Mouse (Mus musculus): ENCODE results near the gene Adgrl3. TPM values are rescaled to one million over a fixed set of nuclear protein-coding genes. Genes with fewer than 3 reads are reported as not detected.

Adgrl3 gene
- polyA plus RNA-seq, 1 experiment from 2014 or later: 18.8 TPM

DNA sequence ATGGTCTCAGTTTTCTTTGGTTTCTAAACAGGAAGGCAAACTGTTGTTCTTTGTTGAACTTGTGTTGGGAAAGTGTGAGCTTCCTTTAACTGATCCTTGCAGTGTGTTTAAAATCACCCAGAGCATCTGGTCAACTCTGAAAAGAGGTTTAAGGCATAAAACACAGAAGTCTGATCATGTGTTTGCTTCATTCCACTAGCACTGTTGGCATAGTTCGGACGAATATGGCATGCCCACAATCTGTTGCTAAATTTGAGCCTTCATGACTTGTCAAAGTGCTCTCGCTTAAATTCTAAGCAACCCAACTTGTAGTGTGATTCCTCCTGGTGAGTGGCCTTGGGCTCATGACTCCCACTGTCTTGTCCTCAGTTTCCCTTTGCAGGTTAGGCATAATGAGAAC, 249.8 kb downstream of the Adgrl3 start:
- Histone ChIP-seq H3K27me3 (ENCODE audit: control insufficient read depth, insufficient read depth, low read length) (no peaks in the 10 kb centered on the region), H3K4me1 (ENCODE audit: control insufficient read depth, insufficient read depth, low read length) (no peaks in the 10 kb centered on the region), H3K36me3 (replicated peaks; ENCODE audit: control insufficient read depth, insufficient read depth, low read depth, low read length) (no peaks in the 10 kb centered on the region), H3K4me2 (ENCODE audit: low read depth, low read length) (no peak overlapping the region), H3K27ac (replicated peaks; ENCODE audit: low read depth, low read length) (no peak overlapping the region), H3K9ac (replicated peaks; ENCODE audit: low read length) (no peak overlapping the region), H3K4me3 (ENCODE audit: low read depth, low read length) (no peak overlapping the region), H3K9me3 (replicated peaks; ENCODE audit: control insufficient read depth, low read length) (no peaks in the 10 kb centered on the region)
- ATAC-seq (replicated peaks; ENCODE audit: insufficient number of reproducible peaks, low FRiP score, low TSS enrichment, low read depth): no peak
- no peak for DNase-seq (ENCODE audit: low spot score)
- WGBS: 86% methylated on average over 3 of the region's 3 CpGs

DNA sequence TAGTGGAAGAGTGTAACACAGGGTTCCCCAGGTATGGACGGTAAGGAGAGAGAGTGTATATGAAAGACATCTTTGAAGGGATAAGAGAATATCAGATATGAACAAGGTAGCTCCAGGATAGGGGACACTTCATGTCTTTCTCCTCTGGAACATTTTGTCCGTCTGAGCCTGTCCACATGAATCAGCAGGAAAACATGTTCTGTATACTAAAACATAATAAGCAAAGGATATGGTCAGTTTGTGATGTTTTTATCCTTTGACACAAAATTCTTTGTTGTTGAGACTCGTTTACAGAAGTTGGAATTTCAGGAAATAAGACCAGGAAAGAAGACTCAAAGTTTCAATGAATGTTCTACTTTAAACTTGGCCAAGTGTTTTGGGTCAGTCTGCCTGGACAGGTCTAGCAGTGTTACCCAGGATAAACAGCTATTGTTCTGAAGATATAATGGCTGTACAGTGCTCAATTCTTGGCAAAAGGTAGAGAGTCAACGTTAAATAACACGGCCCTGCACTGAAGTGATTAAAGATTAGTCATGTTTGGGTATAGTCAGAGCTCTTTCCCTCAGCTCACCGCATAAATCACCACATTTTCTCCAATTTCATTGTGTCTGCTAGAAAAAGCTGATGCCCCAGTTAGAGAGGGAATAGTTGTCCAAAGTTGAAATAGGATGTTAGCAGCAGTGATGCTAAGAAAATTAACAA, 255.6 kb downstream of the Adgrl3 start:
- H3K9me3 ChIP-seq (replicated peaks; ENCODE audit: control insufficient read depth, low read length): no peaks in the 10 kb centered on the region
- DNase-seq (ENCODE audit: low spot score) (no peak), ATAC-seq (replicated peaks; ENCODE audit: insufficient number of reproducible peaks, low FRiP score, low TSS enrichment, low read depth) (no peak)
- H3K27me3 ChIP-seq (ENCODE audit: control insufficient read depth, insufficient read depth, low read length): no peaks in the 10 kb centered on the region
- WGBS: 67% methylated on average over 6 of the region's 6 CpGs
- no peak overlapping the region for H3K4me3 ChIP-seq (ENCODE audit: low read depth, low read length)
- no peak overlapping the region for H3K27ac ChIP-seq (replicated peaks; ENCODE audit: low read depth, low read length)
- H3K4me1 ChIP-seq (ENCODE audit: control insufficient read depth, insufficient read depth, low read length): no peaks in the 10 kb centered on the region
- H3K4me2 ChIP-seq (ENCODE audit: low read depth, low read length): no peak overlapping the region
- H3K36me3 ChIP-seq (replicated peaks; ENCODE audit: control insufficient read depth, insufficient read depth, low read depth, low read length): no peaks in the 10 kb centered on the region
- no peak overlapping the region for H3K9ac ChIP-seq (replicated peaks; ENCODE audit: low read length)

DNA sequence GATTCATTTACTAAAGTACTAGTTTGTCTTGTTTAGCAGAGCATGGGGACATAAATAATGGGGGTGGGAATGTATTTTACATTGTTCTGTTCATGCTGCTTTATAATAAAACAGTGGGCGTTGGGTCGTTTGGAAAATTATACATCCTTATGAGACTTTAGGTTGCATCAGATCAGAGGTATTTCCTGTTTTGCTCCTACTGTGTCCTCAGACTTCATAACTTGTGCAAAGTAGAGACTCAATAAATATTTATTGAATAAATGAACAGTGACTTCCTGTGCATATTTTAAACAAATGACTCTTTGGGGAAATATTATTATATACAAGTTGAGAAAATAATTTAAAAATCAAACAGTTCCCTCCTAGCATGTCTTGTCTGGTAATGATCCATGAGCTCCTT, 259.3 kb downstream of the Adgrl3 start:
- H3K4me2 ChIP-seq (ENCODE audit: low read depth, low read length): no peak overlapping the region
- H3K36me3 ChIP-seq (replicated peaks; ENCODE audit: control insufficient read depth, insufficient read depth, low read depth, low read length): no peaks in the 10 kb centered on the region
- no peak overlapping the region for H3K9ac ChIP-seq (replicated peaks; ENCODE audit: low read length)
- no peak for ATAC-seq (replicated peaks; ENCODE audit: insufficient number of reproducible peaks, low FRiP score, low TSS enrichment, low read depth)
- no peak overlapping the region for H3K27ac ChIP-seq (replicated peaks; ENCODE audit: low read depth, low read length)
- H3K9me3 ChIP-seq (replicated peaks; ENCODE audit: control insufficient read depth, low read length): no peaks in the 10 kb centered on the region
- no peaks in the 10 kb centered on the region for H3K27me3 ChIP-seq (ENCODE audit: control insufficient read depth, insufficient read depth, low read length)
- no peaks in the 10 kb centered on the region for H3K4me1 ChIP-seq (ENCODE audit: control insufficient read depth, insufficient read depth, low read length)
- WGBS: 77% methylated on average over 2 of the region's 2 CpGs
- no peak for DNase-seq (ENCODE audit: low spot score)
- no peak overlapping the region for H3K4me3 ChIP-seq (ENCODE audit: low read depth, low read length)

DNA sequence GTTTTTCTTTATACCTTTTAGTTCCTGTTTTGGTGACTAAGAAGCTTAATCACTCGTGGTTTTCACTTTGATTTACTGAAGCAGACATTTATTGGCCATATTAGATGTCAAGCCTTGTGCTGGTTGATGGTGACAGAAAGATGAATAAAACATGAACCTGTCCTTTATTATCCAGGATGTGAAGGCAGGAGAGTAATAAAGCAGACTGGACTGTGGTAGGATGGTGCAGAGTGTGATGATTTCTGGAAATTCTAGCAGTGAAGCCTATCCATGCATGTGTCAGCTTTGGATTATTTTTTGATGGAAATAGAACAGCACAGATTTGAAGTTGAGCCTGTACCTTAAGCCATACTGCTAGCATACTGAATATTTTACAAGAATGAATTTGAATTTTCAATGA, 265.7 kb downstream of the Adgrl3 start:
- WGBS: 54% methylated on average over 1 of the region's 1 CpGs
- ATAC-seq (replicated peaks; ENCODE audit: insufficient number of reproducible peaks, low FRiP score, low TSS enrichment, low read depth) (no peak), DNase-seq (ENCODE audit: low spot score) (no peak)
- no peak overlapping the region for H3K9ac ChIP-seq (replicated peaks; ENCODE audit: low read length)
- H3K4me2 ChIP-seq (ENCODE audit: low read depth, low read length): no peak overlapping the region
- H3K9me3 ChIP-seq (replicated peaks; ENCODE audit: control insufficient read depth, low read length): no peaks in the 10 kb centered on the region
- H3K27ac ChIP-seq (replicated peaks; ENCODE audit: low read depth, low read length): no peak overlapping the region
- no peak overlapping the region for H3K4me3 ChIP-seq (ENCODE audit: low read depth, low read length)
- H3K36me3 ChIP-seq (replicated peaks; ENCODE audit: control insufficient read depth, insufficient read depth, low read depth, low read length): no peaks in the 10 kb centered on the region
- H3K27me3 ChIP-seq (ENCODE audit: control insufficient read depth, insufficient read depth, low read length): no peaks in the 10 kb centered on the region
- H3K4me1 ChIP-seq (ENCODE audit: control insufficient read depth, insufficient read depth, low read length): no peaks in the 10 kb centered on the region

DNA sequence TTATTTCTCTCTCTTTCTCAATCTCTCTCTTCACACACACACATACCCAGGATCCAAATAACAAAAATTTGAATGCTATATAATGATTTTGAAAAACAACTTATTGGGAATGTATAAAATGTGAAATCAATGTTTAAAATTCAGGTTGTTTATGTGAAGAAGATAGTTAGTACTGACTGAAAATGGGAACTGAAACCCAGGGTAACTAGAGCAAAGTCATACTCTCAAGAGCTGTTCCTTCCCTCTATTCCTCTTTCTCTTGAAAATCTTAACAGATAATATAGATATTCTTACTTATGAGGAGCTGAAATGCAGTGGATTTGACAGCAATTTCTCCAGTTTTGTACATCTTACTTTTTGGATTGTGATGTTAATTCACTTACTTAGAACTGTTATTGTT, 281.9 kb downstream of the Adgrl3 start:
- no peaks in the 10 kb centered on the region for H3K27me3 ChIP-seq (ENCODE audit: control insufficient read depth, insufficient read depth, low read length)
- no peaks in the 10 kb centered on the region for H3K36me3 ChIP-seq (replicated peaks; ENCODE audit: control insufficient read depth, insufficient read depth, low read depth, low read length)
- H3K4me1 ChIP-seq (ENCODE audit: control insufficient read depth, insufficient read depth, low read length): no peaks in the 10 kb centered on the region
- H3K27ac ChIP-seq (replicated peaks; ENCODE audit: low read depth, low read length): no peak overlapping the region
- H3K4me3 ChIP-seq (ENCODE audit: low read depth, low read length): no peak overlapping the region
- no peaks in the 10 kb centered on the region for H3K9me3 ChIP-seq (replicated peaks; ENCODE audit: control insufficient read depth, low read length)
- no peak for ATAC-seq (replicated peaks; ENCODE audit: insufficient number of reproducible peaks, low FRiP score, low TSS enrichment, low read depth)
- DNase-seq (ENCODE audit: low spot score): no peak
- H3K4me2 ChIP-seq (ENCODE audit: low read depth, low read length): no peak overlapping the region
- no peak overlapping the region for H3K9ac ChIP-seq (replicated peaks; ENCODE audit: low read length)

DNA sequence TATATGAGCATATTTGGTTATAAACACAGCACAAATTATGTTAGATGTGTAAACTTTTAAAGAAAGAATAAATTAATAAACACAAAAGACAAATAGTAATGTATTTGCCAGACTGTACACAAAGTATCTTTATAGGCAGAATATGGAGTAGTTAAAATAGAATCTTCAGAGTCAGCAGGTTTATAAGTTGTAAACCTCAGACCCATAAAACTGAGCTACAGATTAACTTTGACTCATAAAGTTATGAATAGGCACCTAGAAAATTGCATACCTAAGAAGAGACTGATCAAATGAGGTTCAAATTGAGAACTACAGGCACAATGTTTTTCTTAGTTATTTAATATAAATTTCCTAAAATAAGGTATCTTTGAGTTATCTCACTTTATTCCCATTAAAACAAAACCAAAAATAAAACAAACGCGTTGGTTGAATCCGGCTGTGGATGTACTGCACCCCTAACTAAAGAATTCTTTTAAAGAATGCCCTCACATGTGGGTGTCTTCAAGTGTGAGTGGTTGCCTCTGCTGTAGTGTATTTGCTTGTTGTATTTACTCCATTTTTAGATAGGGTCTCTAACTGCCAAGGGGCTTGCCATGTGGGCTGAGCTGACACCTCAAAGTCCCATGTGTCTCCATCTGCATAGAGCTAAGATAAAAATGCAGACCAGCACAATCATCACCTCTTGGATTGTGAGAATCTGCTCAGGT, 297.6 kb downstream of the Adgrl3 start:
- H3K4me1 ChIP-seq (ENCODE audit: control insufficient read depth, insufficient read depth, low read length): no peaks in the 10 kb centered on the region
- no peak overlapping the region for H3K4me3 ChIP-seq (ENCODE audit: low read depth, low read length)
- no peak for DNase-seq (ENCODE audit: low spot score)
- no peak for ATAC-seq (replicated peaks; ENCODE audit: insufficient number of reproducible peaks, low FRiP score, low TSS enrichment, low read depth)
- H3K27me3 ChIP-seq (ENCODE audit: control insufficient read depth, insufficient read depth, low read length): no peaks in the 10 kb centered on the region
- H3K36me3 ChIP-seq (replicated peaks; ENCODE audit: control insufficient read depth, insufficient read depth, low read depth, low read length): no peaks in the 10 kb centered on the region
- WGBS: 95% methylated on average over 3 of the region's 3 CpGs
- H3K9ac ChIP-seq (replicated peaks; ENCODE audit: low read length): no peak overlapping the region
- H3K9me3 ChIP-seq (replicated peaks; ENCODE audit: control insufficient read depth, low read length): no peaks in the 10 kb centered on the region
- H3K4me2 ChIP-seq (ENCODE audit: low read depth, low read length): no peak overlapping the region
- H3K27ac ChIP-seq (replicated peaks; ENCODE audit: low read depth, low read length): no peak overlapping the region

DNA sequence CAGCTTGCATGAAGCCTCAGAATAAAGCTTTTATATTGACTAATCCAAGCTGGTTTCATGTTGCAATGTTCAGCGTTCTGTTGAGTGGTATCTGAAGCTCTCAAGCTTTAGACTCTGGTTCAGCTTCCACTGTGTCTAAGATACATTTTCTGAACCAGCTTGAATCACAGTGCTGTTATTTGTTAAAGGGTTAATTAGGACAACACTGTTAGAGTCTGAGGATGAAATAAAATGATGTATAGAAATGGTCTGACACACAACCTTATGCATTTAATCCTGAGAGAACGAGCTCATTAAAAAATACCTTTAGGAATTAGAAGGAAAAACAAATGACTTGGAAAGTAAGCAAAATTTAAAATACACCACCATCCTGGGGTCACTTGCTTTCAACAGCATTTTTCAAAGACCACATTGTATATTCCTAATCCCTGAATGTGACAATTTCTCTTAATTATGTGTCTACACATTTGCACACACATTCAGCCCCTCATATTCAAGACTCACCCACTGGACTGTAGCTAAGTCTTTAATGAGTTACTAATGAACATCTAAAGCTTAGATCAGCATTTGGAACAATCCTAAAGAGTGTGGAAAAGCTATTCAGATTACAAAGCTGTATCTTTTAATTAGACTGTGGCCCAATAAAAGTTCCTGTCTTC, 301.5 kb downstream of the Adgrl3 start:
- Histone ChIP-seq H3K36me3 (replicated peaks; ENCODE audit: control insufficient read depth, insufficient read depth, low read depth, low read length) (no peaks in the 10 kb centered on the region), H3K4me1 (ENCODE audit: control insufficient read depth, insufficient read depth, low read length) (no peaks in the 10 kb centered on the region), H3K27ac (replicated peaks; ENCODE audit: low read depth, low read length) (no peak overlapping the region), H3K4me3 (ENCODE audit: low read depth, low read length) (no peak overlapping the region), H3K27me3 (ENCODE audit: control insufficient read depth, insufficient read depth, low read length) (no peaks in the 10 kb centered on the region), H3K9ac (replicated peaks; ENCODE audit: low read length) (no peak overlapping the region), H3K4me2 (ENCODE audit: low read depth, low read length) (no peak overlapping the region), H3K9me3 (replicated peaks; ENCODE audit: control insufficient read depth, low read length) (no peaks in the 10 kb centered on the region)
- DNase-seq (ENCODE audit: low spot score) (no peak), ATAC-seq (replicated peaks; ENCODE audit: insufficient number of reproducible peaks, low FRiP score, low TSS enrichment, low read depth) (no peak)
- WGBS: 66% methylated on average over 2 of the region's 2 CpGs

DNA sequence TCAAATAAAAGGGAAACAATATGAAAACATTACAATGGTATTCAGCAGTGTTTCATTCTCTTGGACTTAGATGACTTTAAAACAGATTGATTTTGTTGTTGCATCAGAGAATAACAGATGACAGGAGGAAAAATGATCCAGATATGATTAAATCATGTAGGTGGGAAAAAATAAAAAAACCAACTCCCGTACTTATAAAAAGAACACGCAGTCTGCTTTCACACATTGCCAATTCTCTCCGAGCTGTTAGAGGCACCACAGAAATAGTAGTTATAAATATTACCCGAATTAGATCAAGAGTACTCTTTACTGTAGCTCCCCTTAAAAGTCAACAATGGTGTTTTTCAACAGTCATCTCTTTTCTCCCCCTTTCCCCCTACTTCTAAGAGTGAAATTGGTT, 302.1 kb downstream of the Adgrl3 start:
- 90% methylated on average over 4 of the region's 4 CpGs for WGBS
- no peak overlapping the region for H3K27ac ChIP-seq (replicated peaks; ENCODE audit: low read depth, low read length)
- no peaks in the 10 kb centered on the region for H3K9me3 ChIP-seq (replicated peaks; ENCODE audit: control insufficient read depth, low read length)
- no peaks in the 10 kb centered on the region for H3K36me3 ChIP-seq (replicated peaks; ENCODE audit: control insufficient read depth, insufficient read depth, low read depth, low read length)
- no peak for ATAC-seq (replicated peaks; ENCODE audit: insufficient number of reproducible peaks, low FRiP score, low TSS enrichment, low read depth)
- no peak for DNase-seq (ENCODE audit: low spot score)
- no peak overlapping the region for H3K4me2 ChIP-seq (ENCODE audit: low read depth, low read length)
- no peaks in the 10 kb centered on the region for H3K27me3 ChIP-seq (ENCODE audit: control insufficient read depth, insufficient read depth, low read length)
- no peak overlapping the region for H3K9ac ChIP-seq (replicated peaks; ENCODE audit: low read length)
- no peak overlapping the region for H3K4me3 ChIP-seq (ENCODE audit: low read depth, low read length)
- no peaks in the 10 kb centered on the region for H3K4me1 ChIP-seq (ENCODE audit: control insufficient read depth, insufficient read depth, low read length)
